Mouse (Mus musculus): ENCODE data around the gene Gm21704.
"Not testable (repeated sequence)": the region's sequence is repeated elsewhere in the genome, so short reads cannot be mapped to it uniquely, and the experiment has no call there.

The Gm21704 gene

DNA sequence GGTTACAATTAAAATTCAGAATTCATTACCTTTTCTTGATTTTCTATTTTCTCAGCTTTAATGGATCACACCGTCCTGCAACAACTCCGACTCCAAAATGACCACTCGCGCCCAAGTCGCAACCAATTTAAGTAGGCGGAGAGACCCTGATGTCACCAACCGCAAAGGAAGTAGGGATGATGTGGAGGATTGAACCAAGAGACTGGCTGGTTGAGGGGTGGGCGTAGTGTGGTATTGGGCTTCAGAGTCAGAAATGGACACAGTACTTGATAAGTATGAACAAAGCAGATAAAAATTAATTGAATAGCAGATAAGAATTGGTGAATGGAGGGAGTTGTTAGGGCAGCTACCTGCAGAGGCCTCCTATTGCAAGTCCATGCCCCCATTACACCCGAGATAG lies at the start of gene Gm21704, which contains the start of gene Gm21708:
Gm21704 (minus strand) TSS at position 101 of the 400 bp plus-strand sequence.
Gm21708 (minus strand) TSS at position 101 of the 400 bp plus-strand sequence.
- in situ Hi-C loops (cut with MseI, MboI) = not testable (repeated sequence)

DNA sequence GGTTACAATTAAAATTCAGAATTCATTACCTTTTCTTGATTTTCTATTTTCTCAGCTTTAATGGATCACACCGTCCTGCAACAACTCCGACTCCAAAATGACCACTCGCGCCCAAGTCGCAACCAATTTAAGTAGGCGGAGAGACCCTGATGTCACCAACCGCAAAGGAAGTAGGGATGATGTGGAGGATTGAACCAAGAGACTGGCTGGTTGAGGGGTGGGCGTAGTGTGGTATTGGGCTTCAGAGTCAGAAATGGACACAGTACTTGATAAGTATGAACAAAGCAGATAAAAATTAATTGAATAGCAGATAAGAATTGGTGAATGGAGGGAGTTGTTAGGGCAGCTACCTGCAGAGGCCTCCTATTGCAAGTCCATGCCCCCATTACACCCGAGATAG lies 64.7 kb downstream of the Gm21704 start, which contains the start of gene Gm21693:
Gm21693 (minus strand) TSS at position 101 of the 400 bp plus-strand sequence.
- in situ Hi-C loops (cut with MseI, MboI) = not testable (repeated sequence)

DNA sequence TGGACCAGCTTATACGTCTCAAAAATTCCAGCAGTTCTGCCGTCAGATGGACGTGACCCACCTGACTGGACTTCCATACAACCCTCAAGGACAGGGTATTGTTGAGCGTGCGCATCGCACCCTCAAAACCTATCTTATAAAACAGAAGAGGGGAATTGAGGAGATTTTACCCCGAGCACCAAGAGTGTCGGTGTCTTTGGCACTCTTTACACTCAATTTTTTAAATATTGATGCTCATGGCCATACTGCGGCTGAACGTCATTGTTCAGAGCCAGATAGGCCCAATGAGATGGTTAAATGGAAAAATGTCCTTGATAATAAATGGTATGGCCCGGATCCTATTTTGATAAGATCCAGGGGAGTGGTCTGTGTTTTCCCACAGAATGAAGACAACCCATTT lies 69.3 kb downstream of the Gm21704 start:
- in situ Hi-C loops (cut with MseI, MboI) = not testable (repeated sequence)
